Mouse (Mus musculus) hindbrain, embryonic 15.5 days (tissue): ENCODE results near the gene Rbm44. TPM values are rescaled to one million over a fixed set of nuclear protein-coding genes. Genes with fewer than 3 reads are reported as not detected.

ENCODE experiments used
- ATAC-seq: fragments of 200-750 bp; cut with Nextera tagmentation; 2 replicates; pipeline ENCODE4 v1.8.0; 2017; ENCODE audit warnings: low read depth, moderate number of reproducible peaks, moderate TSS enrichment; ENCODE audit not compliant: low FRiP score
- H3K27ac ChIP-seq: fragments of 300-500 bp; sonication (generic); replicated peaks from 2 replicates; pipeline ENCODE4 v1.5.1; 2015; ENCODE audit warnings: mild to moderate bottlenecking, inconsistent platforms
- H3K27me3 ChIP-seq: fragments of 300-500 bp; sonication (generic); 2 replicates; pipeline ENCODE4 v1.6.1; 2015; ENCODE audit warnings: control low read depth, inconsistent platforms
- H3K36me3 ChIP-seq: fragments of 300-500 bp; sonication (generic); 2 replicates; pipeline ENCODE4 v1.6.1; 2015; ENCODE audit warnings: control low read depth, inconsistent platforms
- H3K4me1 ChIP-seq: fragments of 300-500 bp; sonication (generic); replicated peaks from 2 replicates; pipeline ENCODE4 v1.6.1; 2015; ENCODE audit warnings: control low read depth, inconsistent platforms
- H3K4me2 ChIP-seq: fragments of 300-500 bp; sonication (generic); 2 replicates; pipeline ENCODE4 v1.6.1; 2015; ENCODE audit warnings: moderate library complexity, mild to moderate bottlenecking, inconsistent platforms
- H3K4me3 ChIP-seq: fragments of 300-500 bp; sonication (generic); 2 replicates; pipeline ENCODE4 v1.5.1; 2015; ENCODE audit warnings: mild to moderate bottlenecking, inconsistent platforms
- H3K9ac ChIP-seq: fragments of 300-500 bp; sonication (generic); 2 replicates; pipeline ENCODE4 v1.6.1; 2015; ENCODE audit warnings: inconsistent platforms
- H3K9me3 ChIP-seq: fragments of 300-500 bp; sonication (generic); 2 replicates; pipeline ENCODE4 v1.6.1; 2016; ENCODE audit warnings: control low read depth, inconsistent platforms
- WGBS: fragments of 180-500 bp; shearing (Covaris S2); methylation state at CpG from one replicate; pipeline ENCODE4 v1.1.7; 2015; 5-methylcytosine and 5-hydroxymethylcytosine counted together
- polyA plus RNA-seq: library from polyadenylated mRNA; unstranded; fragments of >200 nt; fragmentation: Nextera tagmentation; extraction: Ambion mirVana; gene quantifications from 2 replicates; pipeline ENCODE4 v1.2.1, GENCODE M21; 2015

Rbm44 gene
- polyA plus RNA-seq, 1 experiment from 2014 or later = 0.16 TPM

DNA sequence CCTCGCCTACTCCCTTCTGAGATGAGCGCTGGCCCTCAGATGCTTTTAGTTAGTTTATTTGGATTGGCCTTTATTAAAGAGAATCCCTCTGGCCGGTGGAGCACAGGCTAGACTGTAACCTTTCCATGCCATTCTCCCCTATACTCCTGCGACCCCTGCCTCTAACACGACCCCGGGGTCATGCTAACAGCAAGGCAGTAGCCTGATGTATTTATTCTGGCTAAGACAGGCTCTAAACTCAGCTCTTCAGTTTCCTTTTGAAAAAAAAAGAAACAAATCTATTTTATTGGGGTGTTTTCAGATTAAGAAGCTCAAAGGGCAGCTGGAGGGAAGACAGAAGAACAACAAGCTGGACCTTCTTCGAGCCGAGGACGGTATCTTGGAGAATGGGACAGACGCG, 22.8 kb upstream of the Rbm44 start:
- Histone ChIP-seq H3K4me3 (no peak overlapping the region), H3K4me1 (no peaks in the 10 kb centered on the region), H3K9ac (no peak overlapping the region), H3K27ac (no peak overlapping the region), H3K36me3 (peaks cover 46% of the 10 kb centered on the region), H3K9me3 (no peaks in the 10 kb centered on the region), H3K27me3 (no peaks in the 10 kb centered on the region), H3K4me2 (no peak overlapping the region)
- 86% methylated on average over 11 of the region's 11 CpGs for WGBS
- no peak for ATAC-seq

DNA sequence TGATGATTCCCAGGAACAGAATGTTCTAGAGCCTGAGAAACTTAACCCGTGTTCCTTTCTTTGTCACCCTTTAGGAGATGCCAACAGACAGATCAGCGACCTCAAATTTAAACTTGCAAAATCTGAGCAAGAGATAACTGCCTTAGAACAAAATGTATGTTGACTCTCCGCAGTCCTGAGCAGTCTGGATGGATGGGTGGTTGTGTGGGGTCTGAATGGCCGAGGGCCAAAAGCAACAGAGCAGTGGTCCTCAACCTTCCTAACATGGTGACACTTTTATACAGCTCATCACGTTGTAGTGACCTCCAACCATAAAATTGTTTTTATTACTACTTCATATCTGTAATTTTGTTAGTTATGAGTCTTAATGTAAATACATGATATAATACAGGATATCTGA, 21.9 kb upstream of the Rbm44 start:
- no peaks in the 10 kb centered on the region for H3K9me3 ChIP-seq
- no peak overlapping the region for H3K4me2 ChIP-seq
- 95% methylated on average over 5 of the region's 5 CpGs for WGBS
- no peak overlapping the region for H3K27ac ChIP-seq
- peaks cover 48% of the 10 kb centered on the region for H3K36me3 ChIP-seq
- H3K27me3 ChIP-seq = no peaks in the 10 kb centered on the region
- no peak for ATAC-seq
- no peaks in the 10 kb centered on the region for H3K4me1 ChIP-seq
- no peak overlapping the region for H3K4me3 ChIP-seq
- H3K9ac ChIP-seq = no peak overlapping the region

GRCm38 (mm10) chr1:91123466-91123865, 21.4 kb upstream of the Rbm44 start:
- Histone ChIP-seq H3K4me2 (no peak overlapping the region), H3K9ac (no peak overlapping the region), H3K9me3 (no peaks in the 10 kb centered on the region), H3K36me3 (peaks cover 53% of the 10 kb centered on the region), H3K27me3 (no peaks in the 10 kb centered on the region), H3K27ac (no peak overlapping the region), H3K4me1 (no peaks in the 10 kb centered on the region), H3K4me3 (no peak overlapping the region)
- 92% methylated on average over 3 of the region's 3 CpGs for WGBS
- no peak for ATAC-seq

DNA sequence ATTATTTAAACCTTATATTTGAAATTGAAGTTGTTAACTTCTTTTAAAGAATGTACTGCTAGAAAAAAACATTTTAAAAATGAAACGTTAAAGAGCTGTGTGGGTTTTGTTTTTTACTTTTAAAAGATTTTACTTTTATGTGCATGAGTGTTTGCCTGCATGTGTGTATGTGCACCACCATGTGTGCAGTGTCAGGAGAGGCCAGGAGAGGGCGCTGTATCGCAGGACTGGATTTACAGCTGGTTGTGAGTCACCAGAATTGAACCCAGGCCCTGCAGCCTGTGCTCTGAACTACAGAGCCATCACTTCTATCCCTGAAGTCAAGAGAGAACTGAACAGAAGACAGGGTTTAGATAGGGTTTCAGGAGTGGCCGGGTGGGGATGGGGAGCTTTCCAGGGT, 16.0 kb upstream of the Rbm44 start:
- Histone ChIP-seq H3K4me3 (no peak overlapping the region), H3K27me3 (no peaks in the 10 kb centered on the region), H3K27ac (no peak overlapping the region), H3K9me3 (no peaks in the 10 kb centered on the region), H3K4me2 (no peak overlapping the region), H3K36me3 (peaks cover 25% of the 10 kb centered on the region), H3K9ac (no peak overlapping the region), H3K4me1 (no peaks in the 10 kb centered on the region)
- 90% methylated on average over 4 of the region's 4 CpGs for WGBS
- no peak for ATAC-seq

GRCm38 (mm10) chr1:91137036-91137435, 7.9 kb upstream of the Rbm44 start:
- Histone ChIP-seq H3K4me2 (no peak overlapping the region), H3K9ac (no peak overlapping the region), H3K27me3 (no peaks in the 10 kb centered on the region), H3K4me1 (no peaks in the 10 kb centered on the region), H3K27ac (no peak overlapping the region), H3K4me3 (no peak overlapping the region), H3K36me3 (no peaks in the 10 kb centered on the region), H3K9me3 (no peaks in the 10 kb centered on the region)
- whole genome bisulfite sequencing = 88% methylated on average over 2 of the region's 2 CpGs
- 0 out of 2 replicates have a peak, but pooled peaks have one; percentile 23 for ATAC-seq

DNA sequence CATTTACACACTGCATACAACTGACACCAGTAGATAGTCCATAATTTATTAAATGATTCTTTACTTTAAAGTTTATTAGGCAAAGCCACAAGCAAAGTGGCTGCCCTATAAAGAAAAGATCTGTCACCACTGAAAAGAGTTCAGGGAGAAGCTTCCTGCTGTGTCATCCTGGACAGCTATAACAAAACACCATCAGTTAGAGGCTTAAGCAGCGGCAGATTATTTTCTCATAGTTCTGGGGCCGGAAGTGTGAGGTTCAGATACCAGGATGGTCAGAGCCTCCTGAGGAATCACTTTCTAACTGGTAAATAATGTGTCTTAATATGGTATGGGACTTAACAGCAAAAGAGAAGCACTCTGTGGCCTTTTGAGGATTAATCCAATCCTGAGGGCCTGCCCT, 6.6 kb downstream of the Rbm44 start:
- WGBS = 65% methylated on average over 2 of the region's 2 CpGs
- no peak overlapping the region for H3K9ac ChIP-seq
- H3K4me3 ChIP-seq = no peak overlapping the region
- H3K4me2 ChIP-seq = no peak overlapping the region
- H3K9me3 ChIP-seq = no peaks in the 10 kb centered on the region
- no peak overlapping the region for H3K27ac ChIP-seq
- no peaks in the 10 kb centered on the region for H3K36me3 ChIP-seq
- H3K27me3 ChIP-seq = no peaks in the 10 kb centered on the region
- H3K4me1 ChIP-seq = no peaks in the 10 kb centered on the region
- no peak for ATAC-seq

- Histone ChIP-seq H3K9ac (no peak overlapping the region), H3K4me3 (no peak overlapping the region), H3K36me3 (no peaks in the 10 kb centered on the region), H3K27me3 (no peaks in the 10 kb centered on the region), H3K4me2 (no peak overlapping the region), H3K4me1 (no peaks in the 10 kb centered on the region), H3K27ac (no peak overlapping the region), H3K9me3 (no peaks in the 10 kb centered on the region)
- ATAC-seq = no peak
- 79% methylated on average over 6 of the region's 6 CpGs for WGBS
Measured at GRCm38 (mm10) chr1:91166798-91167197, 21.9 kb downstream of the Rbm44 start.

GRCm38 (mm10) chr1:91169157-91169556, 24.3 kb downstream of the Rbm44 start:
- no peak overlapping the region for H3K9ac ChIP-seq
- H3K4me1 ChIP-seq = no peaks in the 10 kb centered on the region
- no peak overlapping the region for H3K4me2 ChIP-seq
- H3K4me3 ChIP-seq = no peak overlapping the region
- no peak overlapping the region for H3K27ac ChIP-seq
- no peaks in the 10 kb centered on the region for H3K36me3 ChIP-seq
- 87% methylated on average over 4 of the region's 4 CpGs for WGBS
- no peak for ATAC-seq
- H3K27me3 ChIP-seq = no peaks in the 10 kb centered on the region
- no peaks in the 10 kb centered on the region for H3K9me3 ChIP-seq

- 96% methylated on average over 5 of the region's 5 CpGs for WGBS
- H3K4me3 ChIP-seq = no peak overlapping the region
- H3K4me1 ChIP-seq = peaks cover 4% of the 10 kb centered on the region
- H3K9me3 ChIP-seq = no peaks in the 10 kb centered on the region
- no peak overlapping the region for H3K27ac ChIP-seq
- no peak overlapping the region for H3K9ac ChIP-seq
- 0 out of 2 replicates have a peak, but pooled peaks cover 3% of the 10 kb centered on the region for H3K27me3 ChIP-seq
- no peak overlapping the region for H3K4me2 ChIP-seq
- ATAC-seq = no peak
- H3K36me3 ChIP-seq = no peaks in the 10 kb centered on the region
Measured at GRCm38 (mm10) chr1:91174796-91175195, 29.9 kb downstream of the Rbm44 start.

- Histone ChIP-seq H3K4me3 (no peak overlapping the region), H3K9ac (no peak overlapping the region), H3K9me3 (no peaks in the 10 kb centered on the region), H3K4me2 (no peak overlapping the region), H3K27me3 (0 out of 2 replicates have a peak, but pooled peaks cover 4% of the 10 kb centered on the region), H3K4me1 (peaks cover 15% of the 10 kb centered on the region), H3K27ac (no peak overlapping the region), H3K36me3 (no peaks in the 10 kb centered on the region)
- ATAC-seq = no peak
- WGBS = 69% methylated on average over 3 of the region's 3 CpGs
Measured at GRCm38 (mm10) chr1:91176026-91176425, 31.1 kb downstream of the Rbm44 start.

GRCm38 (mm10) chr1:91176871-91177270, 32.0 kb downstream of the Rbm44 start:
- no peaks in the 10 kb centered on the region for H3K36me3 ChIP-seq
- H3K4me1 ChIP-seq = peaks cover 24% of the 10 kb centered on the region
- H3K9me3 ChIP-seq = no peaks in the 10 kb centered on the region
- WGBS = 77% methylated on average over 4 of the region's 4 CpGs
- 0 out of 2 replicates have a peak, but pooled peaks cover 4% of the 10 kb centered on the region for H3K27me3 ChIP-seq
- no peak overlapping the region for H3K4me3 ChIP-seq
- no peak for ATAC-seq
- no peak overlapping the region for H3K9ac ChIP-seq
- no peak overlapping the region for H3K4me2 ChIP-seq
- no peak overlapping the region for H3K27ac ChIP-seq

GRCm38 (mm10) chr1:91179086-91179485, 34.2 kb downstream of the Rbm44 start:
- no peak overlapping the region for H3K27ac ChIP-seq
- H3K27me3 ChIP-seq = 0 out of 2 replicates have a peak, but pooled peaks cover 4% of the 10 kb centered on the region
- ATAC-seq = peak; percentile 75
- H3K4me2 ChIP-seq = no peak overlapping the region
- no peak overlapping the region for H3K4me3 ChIP-seq
- 35% methylated on average over 5 of the region's 5 CpGs for WGBS
- H3K4me1 ChIP-seq = peaks cover 29% of the 10 kb centered on the region
- H3K9ac ChIP-seq = no peak overlapping the region
- no peaks in the 10 kb centered on the region for H3K36me3 ChIP-seq
- no peaks in the 10 kb centered on the region for H3K9me3 ChIP-seq

DNA sequence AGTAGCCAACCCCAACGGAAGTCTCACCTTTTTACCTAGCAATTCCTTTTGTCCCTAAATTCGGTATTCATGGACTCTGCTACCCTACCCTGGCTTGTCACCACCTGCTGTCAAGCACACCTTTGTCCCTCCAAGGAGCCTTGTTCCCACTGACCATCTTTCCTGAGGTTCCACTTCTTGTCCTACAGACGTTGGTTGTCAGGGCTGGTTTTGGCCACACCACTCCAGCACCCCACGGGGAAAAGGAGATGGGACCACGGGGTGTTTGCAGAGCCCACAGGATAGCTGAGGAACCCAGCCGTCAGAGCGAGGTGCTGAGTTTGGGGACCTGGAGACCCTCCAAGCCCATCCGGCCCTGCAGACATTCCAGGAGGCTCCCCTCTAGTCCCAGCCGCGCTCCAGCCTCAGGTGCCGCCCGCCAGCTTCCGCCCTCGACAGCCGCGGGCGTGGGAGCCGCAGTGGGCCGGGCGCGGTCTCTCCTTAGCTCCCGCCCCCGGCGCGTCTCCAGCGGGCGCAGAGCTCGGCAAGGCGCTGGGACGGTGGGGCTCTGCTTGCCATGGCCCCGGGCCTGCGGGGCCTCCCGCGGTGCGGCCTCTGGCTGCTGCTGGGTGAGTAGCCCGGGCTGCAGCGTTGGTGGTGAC, 34.8 kb downstream of the Rbm44 start, which contains the start of gene Ramp1:
TSS of gene Ramp1 (plus strand) at position 290 of the 641 bp plus-strand sequence.
- Histone ChIP-seq H3K4me1 (peaks cover 29% of the 10 kb centered on the region), H3K27ac (0 out of 2 replicates have a peak within 1 kb of the TSS, but pooled peaks have one; percentile 27), H3K9me3 (no peaks in the 10 kb centered on the region), H3K4me2 (peak within 1 kb of the TSS; percentile 80), H3K4me3 (peak within 1 kb of the TSS; percentile 38), H3K9ac (peak within 1 kb of the TSS; percentile 41), H3K36me3 (no peaks in the 10 kb centered on the region), H3K27me3 (0 out of 2 replicates have a peak, but pooled peaks cover 4% of the 10 kb centered on the region)
- ATAC-seq = peak; percentile 54
- 6% methylated on average over 36 of the region's 37 CpGs for WGBS
